Mouse (Mus musculus): ENCODE measurements around the gene Itpk1.

- no peak for TF ChIP-seq CTCF (IDR thresholded peaks at IDR 0.05)
- no peak for TF ChIP-seq EP300 (IDR thresholded peaks at IDR 0.05)
These were observed 149.8 kb downstream of the Itpk1 start, which contains the start of gene Chga for GRCm38 (mm10) chr12:102554721-102555516.
